Mouse (Mus musculus): Measurements from ENCODE around the gene Slc4a3. TPM values are rescaled to one million over a fixed set of nuclear protein-coding genes. Genes with fewer than 3 reads are reported as not detected.

The Slc4a3 gene
- polyA plus RNA-seq, 1 experiment = 21.2 TPM

DNA sequence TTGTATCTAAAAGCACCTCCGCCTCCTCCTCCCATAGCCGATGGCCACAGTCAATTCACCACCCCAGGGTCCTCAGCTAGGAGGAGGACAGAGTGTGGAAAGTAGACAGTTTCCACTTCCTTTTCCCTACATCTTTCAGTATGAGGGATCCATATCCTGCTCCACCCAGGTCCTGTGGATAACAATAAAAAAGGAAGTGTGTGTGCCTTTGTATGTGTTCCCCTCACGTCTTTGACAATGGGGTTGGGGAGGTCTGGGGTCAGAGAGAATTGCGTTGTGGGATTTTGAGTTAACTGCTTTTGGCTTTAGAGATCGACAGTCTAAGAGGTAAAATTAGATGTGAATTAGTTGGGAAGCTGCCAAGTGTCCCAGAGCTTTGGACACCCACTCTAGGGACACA lies 35.9 kb upstream of the Slc4a3 start:
- Histone ChIP-seq H3K27me3 (ENCODE audit: control insufficient read depth, insufficient read depth, low read length) (peaks cover 15% of the 10 kb centered on the region; the same call in 1 of the 2 replicates), H3K4me3 (ENCODE audit: control insufficient read depth, insufficient read depth, low read length) (no peak overlapping the region), H3K27ac (ENCODE audit: control insufficient read depth, insufficient read depth, low read length) (no peak overlapping the region), H3K36me3 (ENCODE audit: control insufficient read depth, insufficient read depth, low read length) (no peaks in the 10 kb centered on the region), H3K4me1 (replicated peaks; ENCODE audit: control insufficient read depth, insufficient read depth, low read length) (peaks cover 9% of the 10 kb centered on the region)
- DNase-seq = no peak
- TF ChIP-seq POLR2A (IDR thresholded peaks at IDR 0.05; ENCODE audit: control insufficient read depth, extremely low read depth, insufficient read depth, low read length, poor library complexity) (no peak), CTCF (IDR thresholded peaks at IDR 0.05; ENCODE audit: borderline replicate concordance, control insufficient read depth, extremely low read depth, insufficient read depth, low read length, poor library complexity) (no peak)
- WGBS = 57% methylated on average over 5 of the region's 5 CpGs

DNA sequence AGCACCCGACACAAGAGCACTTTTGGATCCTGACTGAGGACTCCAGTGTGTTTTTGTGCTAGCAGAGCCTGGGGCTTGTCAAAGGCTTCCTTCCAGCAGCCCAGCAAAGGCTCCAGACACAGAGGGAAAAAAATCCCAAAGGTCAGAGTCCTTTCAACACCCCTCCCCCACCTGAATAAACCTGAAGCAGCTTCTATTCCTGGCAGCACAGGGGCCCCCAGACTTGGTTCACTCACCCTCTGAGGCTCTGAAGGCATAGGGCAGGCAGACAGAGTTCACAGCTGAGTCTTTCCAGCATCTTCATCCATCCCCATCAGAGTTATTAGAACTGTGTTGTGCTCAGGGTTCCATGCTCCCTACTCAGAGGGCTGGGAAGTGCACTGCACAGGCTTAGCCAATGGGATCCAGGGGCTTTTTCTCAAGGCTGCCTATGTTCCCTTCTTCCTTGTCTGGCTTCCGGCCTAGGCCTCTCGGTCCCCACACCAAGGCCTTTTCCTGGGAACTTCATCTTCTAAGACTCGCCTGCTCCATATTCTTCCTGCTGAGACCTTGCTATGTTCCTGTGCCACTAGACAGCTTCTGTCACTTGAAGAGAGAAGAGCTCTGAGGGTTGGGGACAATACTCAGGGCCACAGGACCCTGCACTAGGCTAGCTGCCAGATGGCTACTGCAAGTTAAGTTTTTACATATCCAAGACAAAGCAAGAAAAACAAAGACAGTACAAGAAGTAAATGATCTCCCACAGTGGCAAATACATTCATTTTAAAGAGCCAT lies 34.4 kb upstream of the Slc4a3 start:
- Histone ChIP-seq H3K27ac (ENCODE audit: control insufficient read depth, insufficient read depth, low read length) (no peak overlapping the region), H3K4me1 (replicated peaks; ENCODE audit: control insufficient read depth, insufficient read depth, low read length) (no peaks in the 10 kb centered on the region; the same call in 1 of the 2 replicates), H3K36me3 (ENCODE audit: control insufficient read depth, insufficient read depth, low read length) (no peaks in the 10 kb centered on the region), H3K4me3 (ENCODE audit: control insufficient read depth, insufficient read depth, low read length) (no peak overlapping the region), H3K27me3 (ENCODE audit: control insufficient read depth, insufficient read depth, low read length) (peaks cover 3% of the 10 kb centered on the region; the same call in 1 of the 2 replicates)
- no peak for TF ChIP-seq POLR2A (IDR thresholded peaks at IDR 0.05; ENCODE audit: control insufficient read depth, extremely low read depth, insufficient read depth, low read length, poor library complexity)
- no peak for TF ChIP-seq CTCF (IDR thresholded peaks at IDR 0.05; ENCODE audit: borderline replicate concordance, control insufficient read depth, extremely low read depth, insufficient read depth, low read length, poor library complexity)
- 93% methylated on average over 4 of the region's 4 CpGs for WGBS
- no peak for DNase-seq

DNA sequence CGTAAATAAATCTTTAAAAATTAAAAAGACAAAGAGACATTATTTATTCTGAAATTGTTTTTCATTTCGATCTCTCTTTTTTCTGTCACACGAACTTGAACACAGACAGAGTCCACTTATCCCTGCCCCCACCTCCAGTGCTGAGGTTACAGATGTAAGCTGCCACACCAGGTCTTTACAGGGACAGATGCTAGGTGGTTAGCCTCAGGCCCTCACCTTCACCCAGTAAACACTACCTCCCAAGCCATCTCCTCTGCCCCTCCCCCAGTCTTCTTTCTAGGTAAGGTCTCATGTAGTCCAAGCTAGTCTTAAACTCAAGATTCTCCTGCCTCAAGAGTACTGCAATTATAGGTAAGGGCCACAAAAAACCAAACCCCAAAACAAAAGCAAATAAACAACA lies 33.5 kb upstream of the Slc4a3 start:
- WGBS = 91% methylated on average over 3 of the region's 3 CpGs
- no peak overlapping the region for H3K27ac ChIP-seq (ENCODE audit: control insufficient read depth, insufficient read depth, low read length)
- H3K4me3 ChIP-seq (ENCODE audit: control insufficient read depth, insufficient read depth, low read length) = no peak overlapping the region

DNA sequence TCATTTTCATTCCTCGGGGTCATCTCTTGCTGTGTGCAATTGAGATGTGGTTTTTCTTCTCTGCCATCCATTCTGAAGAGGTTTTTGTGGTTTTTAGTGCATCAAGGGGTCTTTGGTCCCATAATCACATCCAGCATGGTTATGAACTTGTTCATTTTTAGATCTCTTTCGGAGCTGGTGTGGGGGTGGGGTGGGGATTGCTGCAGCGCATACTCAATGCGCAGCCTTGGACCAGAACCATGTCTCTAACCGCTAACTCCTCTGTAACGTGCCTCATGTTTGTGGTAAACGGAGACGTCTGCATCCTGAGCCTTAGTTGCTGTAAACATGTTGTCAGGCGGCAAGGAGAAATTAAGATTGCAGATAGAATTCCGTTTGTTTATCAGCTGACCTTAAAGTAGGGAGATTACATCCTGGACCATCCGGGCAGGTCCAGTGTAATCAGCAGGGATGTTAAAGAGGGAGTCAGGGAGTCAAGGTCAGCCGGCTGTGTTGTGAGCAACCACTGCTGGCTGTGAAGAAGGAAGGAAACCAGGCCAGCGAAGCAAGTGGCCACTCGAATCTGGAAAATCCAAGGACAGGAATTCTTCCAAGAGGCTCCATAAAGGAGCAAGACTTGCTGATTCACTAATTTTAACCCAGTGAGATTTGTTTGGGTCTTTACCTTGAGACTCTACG lies 29.2 kb upstream of the Slc4a3 start:
- Histone ChIP-seq H3K27me3 (ENCODE audit: control insufficient read depth, insufficient read depth, low read length) (no peaks in the 10 kb centered on the region), H3K36me3 (ENCODE audit: control insufficient read depth, insufficient read depth, low read length) (no peaks in the 10 kb centered on the region), H3K4me3 (ENCODE audit: control insufficient read depth, insufficient read depth, low read length) (no peak overlapping the region), H3K4me1 (replicated peaks; ENCODE audit: control insufficient read depth, insufficient read depth, low read length) (no peaks in the 10 kb centered on the region), H3K27ac (ENCODE audit: control insufficient read depth, insufficient read depth, low read length) (no peak overlapping the region)
- no peak for DNase-seq
- no peak for TF ChIP-seq CTCF (IDR thresholded peaks at IDR 0.05; ENCODE audit: borderline replicate concordance, control insufficient read depth, extremely low read depth, insufficient read depth, low read length, poor library complexity)
- no peak for TF ChIP-seq POLR2A (IDR thresholded peaks at IDR 0.05; ENCODE audit: control insufficient read depth, extremely low read depth, insufficient read depth, low read length, poor library complexity)
- WGBS = 85% methylated on average over 15 of the region's 15 CpGs

More for the DNA sequence above, 33.5 kb upstream of the Slc4a3 start:
- TF ChIP-seq CTCF (IDR thresholded peaks at IDR 0.05; ENCODE audit: borderline replicate concordance, control insufficient read depth, extremely low read depth, insufficient read depth, low read length, poor library complexity) (no peak), POLR2A (IDR thresholded peaks at IDR 0.05; ENCODE audit: control insufficient read depth, extremely low read depth, insufficient read depth, low read length, poor library complexity) (no peak)
- no peaks in the 10 kb centered on the region; the same call in 1 of the 2 replicates for H3K4me1 ChIP-seq (replicated peaks; ENCODE audit: control insufficient read depth, insufficient read depth, low read length)
- DNase-seq = no peak
- H3K36me3 ChIP-seq (ENCODE audit: control insufficient read depth, insufficient read depth, low read length) = no peaks in the 10 kb centered on the region
- peaks cover 2% of the 10 kb centered on the region; the same call in 1 of the 2 replicates for H3K27me3 ChIP-seq (ENCODE audit: control insufficient read depth, insufficient read depth, low read length)

DNA sequence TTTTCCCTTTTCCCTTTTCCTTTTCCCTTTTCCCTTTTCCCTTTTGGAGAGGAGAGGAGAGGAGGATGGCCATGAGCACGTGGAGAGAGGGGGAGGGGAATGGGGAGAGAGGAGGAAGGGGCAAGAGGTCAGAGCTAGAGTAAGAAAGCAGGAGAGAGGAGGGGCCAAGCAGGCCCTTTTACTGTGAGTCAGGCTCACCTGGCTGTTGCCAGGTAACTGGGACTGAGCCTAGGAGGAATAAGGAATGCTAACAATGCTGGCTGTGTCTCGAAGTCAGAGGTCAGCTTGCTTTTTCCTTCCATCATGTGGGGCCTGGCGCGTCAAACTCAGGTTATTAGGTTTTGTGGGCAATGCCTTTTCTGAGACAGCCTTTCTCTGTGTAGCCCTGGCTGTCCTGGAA lies 28.1 kb upstream of the Slc4a3 start:
- Histone ChIP-seq H3K27me3 (ENCODE audit: control insufficient read depth, insufficient read depth, low read length) (no peaks in the 10 kb centered on the region), H3K36me3 (ENCODE audit: control insufficient read depth, insufficient read depth, low read length) (no peaks in the 10 kb centered on the region), H3K4me1 (replicated peaks; ENCODE audit: control insufficient read depth, insufficient read depth, low read length) (no peaks in the 10 kb centered on the region), H3K4me3 (ENCODE audit: control insufficient read depth, insufficient read depth, low read length) (no peak overlapping the region), H3K27ac (ENCODE audit: control insufficient read depth, insufficient read depth, low read length) (no peak overlapping the region)
- WGBS = 96% methylated on average over 3 of the region's 4 CpGs
- no peak for DNase-seq
- no peak for TF ChIP-seq CTCF (IDR thresholded peaks at IDR 0.05; ENCODE audit: borderline replicate concordance, control insufficient read depth, extremely low read depth, insufficient read depth, low read length, poor library complexity)
- TF ChIP-seq POLR2A (IDR thresholded peaks at IDR 0.05; ENCODE audit: control insufficient read depth, extremely low read depth, insufficient read depth, low read length, poor library complexity) = no peak

DNA sequence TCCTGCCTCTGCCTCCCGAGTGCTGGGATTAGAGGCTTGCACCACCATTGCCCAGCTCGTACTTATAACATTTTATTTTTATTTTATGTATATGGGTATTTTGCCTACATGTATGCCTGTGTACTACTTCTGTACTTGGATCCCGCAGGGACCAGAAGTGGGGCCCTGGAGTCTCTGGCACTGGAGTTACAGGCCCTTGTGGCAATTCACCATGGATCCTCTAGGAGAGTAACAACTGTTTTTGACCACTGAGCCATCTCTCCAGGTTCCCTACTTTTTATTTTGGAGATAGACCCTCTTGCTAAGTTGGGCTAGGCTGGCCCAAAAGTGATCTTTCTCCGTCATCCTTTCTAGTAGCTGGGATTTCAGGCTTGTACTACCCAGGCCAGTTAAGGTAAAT lies 27.6 kb upstream of the Slc4a3 start:
- H3K27ac ChIP-seq (ENCODE audit: control insufficient read depth, insufficient read depth, low read length) = no peak overlapping the region
- no peak for DNase-seq
- no peak overlapping the region for H3K4me3 ChIP-seq (ENCODE audit: control insufficient read depth, insufficient read depth, low read length)
- H3K36me3 ChIP-seq (ENCODE audit: control insufficient read depth, insufficient read depth, low read length) = no peaks in the 10 kb centered on the region
- H3K4me1 ChIP-seq (replicated peaks; ENCODE audit: control insufficient read depth, insufficient read depth, low read length) = no peaks in the 10 kb centered on the region
- no peaks in the 10 kb centered on the region for H3K27me3 ChIP-seq (ENCODE audit: control insufficient read depth, insufficient read depth, low read length)
- TF ChIP-seq CTCF (IDR thresholded peaks at IDR 0.05; ENCODE audit: borderline replicate concordance, control insufficient read depth, extremely low read depth, insufficient read depth, low read length, poor library complexity) (no peak), POLR2A (IDR thresholded peaks at IDR 0.05; ENCODE audit: control insufficient read depth, extremely low read depth, insufficient read depth, low read length, poor library complexity) (no peak)
- WGBS = 93% methylated on average over 4 of the region's 4 CpGs

All from thymus, adult 2 months (tissue).